Mouse (Mus musculus) liver, embryonic 16.5 days (tissue): ENCODE measurements around the gene Cib2. TPM values are rescaled to one million over a fixed set of nuclear protein-coding genes. Genes with fewer than 3 reads are reported as not detected.

Experiments used
- ATAC-seq: fragments of 200-750 bp; cut with Nextera tagmentation; 2 replicates; pipeline ENCODE4 v1.8.0; 2017; ENCODE audit warnings: low read depth, mild to moderate bottlenecking, moderate number of reproducible peaks, moderate library complexity
- H3K27ac ChIP-seq: fragments of 300-500 bp; sonication (generic); 2 replicates; pipeline ENCODE4 v1.5.1; 2014; ENCODE audit warnings: mild to moderate bottlenecking, low read length
- H3K27me3 ChIP-seq: fragments of 300-500 bp; sonication (generic); 2 replicates; pipeline ENCODE4 v1.6.1; 2014; ENCODE audit warnings: low read depth, low read length, mixed read lengths; ENCODE audit not compliant: control insufficient read depth, insufficient read depth
- H3K36me3 ChIP-seq: fragments of 300-500 bp; sonication (generic); 2 replicates; pipeline ENCODE4 v1.6.1; 2014; ENCODE audit warnings: mild to moderate bottlenecking; ENCODE audit not compliant: control insufficient read depth, insufficient read depth
- H3K4me1 ChIP-seq: fragments of 300-500 bp; sonication (generic); 2 replicates; pipeline ENCODE4 v1.6.1; 2014; ENCODE audit warnings: low read depth, low read length, mixed read lengths; ENCODE audit not compliant: control insufficient read depth
- H3K4me2 ChIP-seq: fragments of 300-500 bp; sonication (generic); 2 replicates; pipeline ENCODE4 v1.6.1; 2014; ENCODE audit warnings: low read depth, low read length, mixed read lengths
- H3K4me3 ChIP-seq: fragments of 300-500 bp; sonication (generic); 2 replicates; pipeline ENCODE4 v1.5.1; 2014; ENCODE audit warnings: low read depth, mild to moderate bottlenecking, low read length
- H3K9ac ChIP-seq: fragments of 300-500 bp; sonication (generic); 2 replicates; pipeline ENCODE4 v1.6.1; 2014; ENCODE audit warnings: low read depth, low read length
- H3K9me3 ChIP-seq: fragments of 300-500 bp; sonication (generic); replicated peaks from 2 replicates; pipeline ENCODE4 v1.6.1; 2016; ENCODE audit warnings: low read length; ENCODE audit not compliant: control insufficient read depth
- WGBS: fragments of 180-500 bp; shearing (Covaris S2); extraction: QIAGEN DNeasy Blood & Tissue Kit; methylation state at CpG from one replicate; pipeline ENCODE4 v1.1.7; 2014; ENCODE audit not compliant: insufficient replicate concordance; 5-methylcytosine and 5-hydroxymethylcytosine counted together
- polyA plus RNA-seq: library from polyadenylated mRNA; unstranded; fragments of >200 nt; fragmentation: Nextera tagmentation; extraction: Ambion mirVana; gene quantifications from 2 replicates; pipeline ENCODE4 v1.2.1, GENCODE M21; 2015

Cib2 gene
- polyA plus RNA-seq, 1 experiment from 2014 or later = 1.4 TPM

DNA sequence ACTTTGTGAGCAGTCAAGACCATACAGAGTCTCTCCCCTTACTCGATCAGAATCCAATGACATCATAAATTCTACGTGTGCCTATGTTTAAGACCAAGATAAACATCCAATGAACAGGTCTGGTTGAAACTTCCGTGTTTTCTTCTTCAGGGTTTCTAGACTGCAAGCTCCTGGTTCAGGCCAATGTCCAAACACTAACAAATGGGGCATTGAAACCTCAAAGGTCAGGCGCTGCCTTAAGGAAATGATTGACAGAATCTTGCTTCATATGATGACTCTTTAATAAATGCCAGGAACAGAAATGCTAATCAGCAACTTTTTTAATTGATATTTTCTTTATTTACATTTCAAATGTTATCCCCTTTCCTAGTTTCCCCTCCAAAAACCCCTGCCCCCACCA, 39.7 kb downstream of the Cib2 start:
- 53% methylated on average over 4 of the region's 4 CpGs for WGBS
- no peak overlapping the region for H3K27ac ChIP-seq
- H3K4me2 ChIP-seq = no peak overlapping the region
- H3K9me3 ChIP-seq = no peaks in the 10 kb centered on the region
- no peaks in the 10 kb centered on the region for H3K4me1 ChIP-seq
- H3K4me3 ChIP-seq = no peak overlapping the region
- no peaks in the 10 kb centered on the region for H3K36me3 ChIP-seq
- H3K27me3 ChIP-seq = no peaks in the 10 kb centered on the region
- H3K9ac ChIP-seq = no peak overlapping the region
- ATAC-seq = no peak

DNA sequence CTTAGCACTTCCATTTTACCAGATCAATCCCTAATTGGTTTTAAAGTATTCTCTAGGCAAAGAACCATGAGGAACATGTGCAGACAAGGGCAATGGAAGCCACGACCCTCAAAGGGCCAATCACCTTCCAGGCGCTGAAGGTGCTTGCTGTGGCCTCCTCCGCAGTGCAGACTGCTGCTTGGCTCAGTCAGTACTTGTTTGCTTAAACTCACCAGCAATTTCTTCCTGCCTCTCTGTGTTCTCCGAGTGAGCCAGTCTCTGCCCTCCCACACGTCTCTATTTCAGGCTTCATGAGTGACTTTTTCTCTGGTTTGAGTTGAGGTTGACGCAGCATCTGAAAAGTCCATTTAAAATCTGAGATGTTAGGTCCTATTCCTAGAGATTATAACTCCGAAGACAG, 41.1 kb downstream of the Cib2 start:
- WGBS = 50% methylated on average over 7 of the region's 7 CpGs
- Histone ChIP-seq H3K9me3 (no peaks in the 10 kb centered on the region), H3K4me3 (no peak overlapping the region), H3K27ac (no peak overlapping the region), H3K9ac (no peak overlapping the region), H3K4me1 (no peaks in the 10 kb centered on the region), H3K27me3 (no peaks in the 10 kb centered on the region), H3K4me2 (no peak overlapping the region), H3K36me3 (no peaks in the 10 kb centered on the region)
- ATAC-seq = no peak

DNA sequence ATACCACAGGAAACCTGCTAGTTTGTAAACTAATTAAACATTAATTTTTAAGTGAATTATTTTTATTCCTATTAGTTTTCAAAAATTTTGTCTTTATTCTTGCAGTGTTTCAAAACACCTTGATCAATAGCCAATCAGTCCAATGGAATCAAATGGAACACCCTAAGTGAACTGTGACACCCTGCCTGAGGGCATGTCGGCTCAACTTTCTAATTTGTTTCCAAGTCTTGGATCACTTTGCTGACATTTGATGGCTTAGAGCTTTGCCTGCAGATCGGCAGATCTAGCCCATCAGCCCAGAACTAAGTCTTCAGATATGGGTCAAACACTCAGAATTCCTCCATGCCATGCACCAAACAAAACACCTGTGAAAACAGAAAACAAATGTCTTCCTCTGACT, 44.0 kb downstream of the Cib2 start:
- Histone ChIP-seq H3K9ac (no peak overlapping the region), H3K27ac (no peak overlapping the region), H3K4me2 (no peak overlapping the region), H3K9me3 (no peaks in the 10 kb centered on the region), H3K36me3 (no peaks in the 10 kb centered on the region), H3K27me3 (no peaks in the 10 kb centered on the region), H3K4me1 (no peaks in the 10 kb centered on the region), H3K4me3 (no peak overlapping the region)
- no peak for ATAC-seq
- WGBS = 62% methylated on average over 2 of the region's 2 CpGs

DNA sequence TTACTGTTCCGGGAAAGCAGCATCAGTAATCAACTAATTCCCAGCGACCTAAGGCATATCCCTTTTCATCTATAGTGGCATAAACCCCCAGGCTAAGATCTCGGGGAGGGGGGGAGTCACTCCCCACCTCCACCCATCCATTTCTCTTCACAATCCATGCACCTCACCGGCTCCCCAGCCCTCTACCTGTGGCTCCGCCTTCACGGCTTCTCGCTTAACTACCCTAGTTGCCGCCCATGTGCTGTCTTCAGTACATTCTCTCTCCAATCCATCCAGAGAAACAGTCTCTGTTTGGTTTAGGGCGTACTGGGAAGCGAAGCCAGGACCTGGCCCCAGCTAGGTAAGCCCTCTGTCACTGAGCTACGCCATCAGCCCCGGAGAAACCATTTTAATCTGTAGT, 57.1 kb downstream of the Cib2 start:
- Histone ChIP-seq H3K4me1 (no peaks in the 10 kb centered on the region; the same call in 1 of the 2 replicates), H3K36me3 (no peaks in the 10 kb centered on the region), H3K4me2 (peak overlapping the region; percentile 78), H3K4me3 (peak overlapping the region; percentile 13; the same call in 1 of the 2 replicates), H3K9ac (no peak overlapping the region), H3K27ac (no peak overlapping the region), H3K9me3 (no peaks in the 10 kb centered on the region), H3K27me3 (peaks cover 31% of the 10 kb centered on the region)
- WGBS = 14% methylated on average over 12 of the region's 12 CpGs
- ATAC-seq = no peak

DNA sequence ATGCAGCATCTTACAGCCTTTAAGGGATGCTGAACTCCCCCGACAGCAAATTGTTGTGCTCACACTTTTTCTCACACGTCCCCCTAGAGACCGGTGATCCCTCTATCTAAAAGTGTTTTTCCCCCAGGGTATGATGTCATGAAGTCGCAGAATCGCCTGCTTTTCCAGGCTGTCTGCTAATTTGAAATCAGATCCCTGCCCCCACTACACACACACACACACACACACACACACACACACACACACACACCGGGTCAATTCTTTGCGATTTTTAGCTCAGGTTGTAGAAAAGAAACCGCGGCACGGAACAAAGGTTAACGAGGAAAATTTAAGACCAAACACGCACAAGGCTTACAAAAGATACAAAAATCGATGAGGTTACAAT, 57.9 kb downstream of the Cib2 start:
- H3K9ac ChIP-seq = no peak overlapping the region
- H3K27ac ChIP-seq = no peak overlapping the region
- WGBS = 5% methylated on average over 13 of the region's 13 CpGs
- H3K9me3 ChIP-seq = no peaks in the 10 kb centered on the region
- no peak for ATAC-seq
- H3K4me1 ChIP-seq = no peaks in the 10 kb centered on the region; the same call in 1 of the 2 replicates
- H3K4me2 ChIP-seq = peak overlapping the region; percentile 78
- no peaks in the 10 kb centered on the region for H3K36me3 ChIP-seq
- H3K4me3 ChIP-seq = peak overlapping the region; percentile 66
- peaks cover 31% of the 10 kb centered on the region for H3K27me3 ChIP-seq

DNA sequence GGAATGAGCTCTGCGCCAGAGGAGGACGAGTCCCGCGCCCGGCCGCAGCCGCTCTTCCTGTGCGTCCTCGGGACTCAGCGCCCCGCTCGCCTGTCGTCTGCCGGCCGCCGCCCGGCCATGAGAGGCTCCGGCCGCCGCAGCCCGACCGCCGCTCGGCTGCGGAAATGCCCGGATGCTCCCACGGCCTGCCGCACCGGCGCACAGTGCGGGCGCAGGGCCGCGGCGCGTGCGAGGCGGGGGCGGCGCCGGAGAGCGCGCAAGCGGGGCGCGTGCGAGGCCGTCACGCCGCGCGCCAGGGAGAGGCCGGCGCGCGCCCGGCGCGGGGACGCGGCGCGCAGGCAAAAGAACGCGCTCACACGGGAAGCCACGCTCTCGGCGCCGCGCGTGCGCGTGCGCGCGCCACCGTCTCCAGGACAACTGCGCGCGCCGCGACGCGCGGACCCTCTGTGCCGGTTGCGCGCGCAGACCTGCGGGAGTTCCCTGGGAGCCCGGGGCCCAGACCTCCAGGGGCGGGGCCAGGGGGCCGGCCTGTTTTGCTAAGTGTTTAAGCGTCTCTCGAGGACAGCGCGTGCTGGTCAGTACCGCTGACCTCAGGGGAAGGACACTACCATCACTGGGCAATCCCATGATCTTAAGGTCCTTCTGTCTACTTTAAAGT, 58.4 kb downstream of the Cib2 start, which contains the start of gene Dmxl2:
Gene Dmxl2 (minus strand): TSS at position 174 of the 658 bp plus-strand sequence.
- Histone ChIP-seq H3K27me3 (peaks cover 31% of the 10 kb centered on the region), H3K36me3 (no peaks in the 10 kb centered on the region), H3K4me2 (peak within 1 kb of the TSS; percentile 78), H3K9me3 (no peaks in the 10 kb centered on the region), H3K27ac (peak within 1 kb of the TSS; percentile 48; the same call in 1 of the 2 replicates), H3K4me3 (peak within 1 kb of the TSS; percentile 66), H3K4me1 (no peaks in the 10 kb centered on the region; the same call in 1 of the 2 replicates), H3K9ac (peak within 1 kb of the TSS; percentile 60)
- ATAC-seq = peak; percentile 86
- WGBS = under 1% methylated on average over 90 of the region's 99 CpGs

DNA sequence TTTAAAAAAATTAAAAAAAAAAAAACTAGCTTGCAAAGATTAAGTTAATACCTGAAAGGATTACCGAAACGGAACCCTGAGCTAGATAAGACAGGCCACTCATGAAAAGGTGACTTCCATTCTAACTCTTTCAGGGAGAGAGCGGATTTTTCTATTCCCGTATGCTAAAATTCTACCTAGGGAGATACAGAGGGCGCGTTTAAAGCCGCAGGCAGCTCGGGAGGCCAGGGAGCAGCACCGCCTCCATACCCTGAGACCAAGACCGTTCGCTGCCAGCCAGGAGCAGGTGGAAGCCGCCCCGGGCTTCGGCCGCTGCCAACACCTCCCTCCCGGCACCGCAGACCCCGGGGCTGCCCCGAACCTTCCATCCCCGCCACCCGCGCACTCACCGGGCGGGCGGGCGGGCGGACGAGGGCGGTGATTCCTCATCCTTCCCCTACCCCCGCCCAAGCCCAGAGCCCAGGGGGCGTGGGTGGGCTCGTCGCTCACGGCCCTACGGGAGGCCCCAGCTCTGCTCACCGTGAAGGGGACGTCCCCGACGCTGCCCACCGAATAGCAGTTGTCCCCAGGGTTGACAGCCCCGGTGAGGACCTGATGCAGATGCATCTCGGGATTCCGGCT, 59.1 kb downstream of the Cib2 start:
- H3K4me2 ChIP-seq = peak overlapping the region; percentile 78
- H3K9me3 ChIP-seq = no peaks in the 10 kb centered on the region
- under 1% methylated on average over 43 of the region's 43 CpGs for WGBS
- peak overlapping the region; percentile 60 for H3K9ac ChIP-seq
- peak overlapping the region; percentile 66 for H3K4me3 ChIP-seq
- no peaks in the 10 kb centered on the region for H3K36me3 ChIP-seq
- peaks cover 31% of the 10 kb centered on the region for H3K27me3 ChIP-seq
- no peaks in the 10 kb centered on the region; the same call in 1 of the 2 replicates for H3K4me1 ChIP-seq
- no peak for ATAC-seq
- peak overlapping the region; percentile 48; the same call in 1 of the 2 replicates for H3K27ac ChIP-seq

DNA sequence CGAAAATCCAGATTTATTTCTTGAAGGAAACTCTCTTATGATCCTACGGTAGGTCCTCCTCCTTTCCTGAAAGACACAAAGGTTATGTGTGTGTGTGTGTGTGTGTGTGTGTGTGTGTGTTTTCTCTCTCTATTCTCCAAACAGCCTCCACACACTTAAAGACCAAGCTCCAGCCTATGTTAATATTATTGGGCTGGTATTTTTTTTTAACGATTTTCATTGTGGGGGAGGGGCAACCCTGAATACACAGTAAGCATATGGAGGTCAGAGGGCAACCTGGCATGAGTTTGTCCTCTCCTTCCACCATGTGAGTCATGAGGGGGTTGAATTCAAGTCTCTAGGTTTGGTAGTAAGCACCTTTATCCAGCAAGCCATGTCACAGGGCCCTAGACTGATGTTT, 60.2 kb downstream of the Cib2 start:
- WGBS = 64% methylated on average over 3 of the region's 3 CpGs
- no peak overlapping the region for H3K27ac ChIP-seq
- ATAC-seq = no peak
- no peak overlapping the region for H3K4me2 ChIP-seq
- no peaks in the 10 kb centered on the region for H3K36me3 ChIP-seq
- peaks cover 31% of the 10 kb centered on the region for H3K27me3 ChIP-seq
- H3K4me1 ChIP-seq = no peaks in the 10 kb centered on the region; the same call in 1 of the 2 replicates
- H3K9ac ChIP-seq = no peak overlapping the region
- no peaks in the 10 kb centered on the region for H3K9me3 ChIP-seq
- H3K4me3 ChIP-seq = no peak overlapping the region

DNA sequence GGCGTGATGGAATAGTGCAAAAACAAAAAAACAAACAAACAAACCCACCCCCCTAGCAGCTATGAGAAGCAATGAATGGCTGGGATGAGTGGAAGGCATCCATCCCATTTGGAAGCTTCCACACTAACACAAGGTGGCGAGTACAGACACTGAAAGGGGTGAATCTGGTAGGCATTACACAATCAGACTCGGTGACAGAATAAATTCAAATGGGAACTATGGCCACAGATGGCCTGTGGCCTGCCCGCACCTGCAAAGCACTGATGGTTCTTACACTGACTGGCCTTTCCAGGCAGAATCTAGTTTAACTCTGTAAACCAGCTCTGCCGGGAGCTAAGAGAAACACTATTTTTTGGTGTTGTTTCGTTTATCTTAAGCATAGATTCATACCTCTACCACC, 60.7 kb downstream of the Cib2 start:
- no peak overlapping the region for H3K27ac ChIP-seq
- no peak for ATAC-seq
- peaks cover 31% of the 10 kb centered on the region for H3K27me3 ChIP-seq
- no peaks in the 10 kb centered on the region for H3K36me3 ChIP-seq
- no peaks in the 10 kb centered on the region; the same call in 1 of the 2 replicates for H3K4me1 ChIP-seq
- no peak overlapping the region for H3K4me3 ChIP-seq
- H3K4me2 ChIP-seq = no peak overlapping the region
- H3K9me3 ChIP-seq = no peaks in the 10 kb centered on the region
- whole genome bisulfite sequencing = 66% methylated on average over 6 of the region's 6 CpGs
- H3K9ac ChIP-seq = no peak overlapping the region
